Mouse (Mus musculus) lung, embryonic 14.5 days (tissue): ENCODE measurements around the gene Epha5. TPM values are rescaled to one million over a fixed set of nuclear protein-coding genes. Genes with fewer than 3 reads are reported as not detected.

Experiments
- ATAC-seq: fragments of 200-750 bp; cut with Nextera tagmentation; 2 replicates; pipeline ENCODE4 v1.8.0; 2017; ENCODE audit warnings: mild to moderate bottlenecking, moderate TSS enrichment, moderate library complexity; ENCODE audit not compliant: insufficient read depth
- DNase-seq: peaks from one replicate; pipeline ENCODE4 v3.0.0-alpha.2; 2015
- H3K27ac ChIP-seq: fragments of 300-500 bp; sonication (generic); 2 replicates; pipeline ENCODE4 v1.5.1; 2014; ENCODE audit warnings: low read depth, mild to moderate bottlenecking, moderate library complexity
- H3K27me3 ChIP-seq: fragments of 300-500 bp; sonication (generic); 2 replicates; pipeline ENCODE4 v1.6.1; 2014; ENCODE audit warnings: low read length, control low read depth; ENCODE audit not compliant: insufficient read depth
- H3K36me3 ChIP-seq: fragments of 300-500 bp; sonication (generic); 2 replicates; pipeline ENCODE4 v1.6.1; 2014; ENCODE audit warnings: control low read depth; ENCODE audit not compliant: insufficient read depth
- H3K4me1 ChIP-seq: fragments of 300-500 bp; sonication (generic); 2 replicates; pipeline ENCODE4 v1.6.1; 2014; ENCODE audit warnings: antibody characterized with exemption, control low read depth; ENCODE audit not compliant: insufficient read depth
- H3K4me2 ChIP-seq: fragments of 300-500 bp; sonication (generic); 2 replicates; pipeline ENCODE4 v1.6.1; 2014; ENCODE audit warnings: mild to moderate bottlenecking
- H3K4me3 ChIP-seq: fragments of 300-500 bp; sonication (generic); 2 replicates; pipeline ENCODE4 v1.5.1; 2014; ENCODE audit warnings: low read depth, low read length
- H3K9ac ChIP-seq: fragments of 300-500 bp; sonication (generic); 2 replicates; pipeline ENCODE4 v1.6.1; 2014
- H3K9me3 ChIP-seq: fragments of 300-500 bp; sonication (generic); 2 replicates; pipeline ENCODE4 v1.6.1; 2016; ENCODE audit warnings: low read depth, low read length, control low read depth
- CTCF ChIP-seq: IDR thresholded peaks from 2 replicates; pipeline ENCODE4 v1.5.1; 2016; ENCODE audit warnings: antibody characterized with exemption, low read depth
- WGBS: fragments of 180-500 bp; shearing (Covaris S2); extraction: QIAGEN DNeasy Blood & Tissue Kit; methylation state at CpG from one replicate; pipeline ENCODE4 v1.1.7; 2014; 5-methylcytosine and 5-hydroxymethylcytosine counted together
- polyA plus RNA-seq: library from polyadenylated mRNA; unstranded; fragments of >200 nt; fragmentation: Nextera tagmentation; extraction: Ambion mirVana; gene quantifications from 2 replicates; pipeline ENCODE4 v1.2.1, GENCODE M21; 2014

Epha5 gene
- polyA plus RNA-seq, 1 experiment from 2014 or later, result 10.3 TPM

GRCm38 (mm10) chr5:84208609-84209008 is 208.6 kb downstream of the Epha5 start:
- Histone ChIP-seq H3K9me3 (no peaks in the 10 kb centered on the region), H3K4me3 (no peak overlapping the region), H3K36me3 (no peaks in the 10 kb centered on the region), H3K27me3 (no peaks in the 10 kb centered on the region), H3K4me2 (no peak overlapping the region), H3K4me1 (no peaks in the 10 kb centered on the region), H3K27ac (no peak overlapping the region), H3K9ac (no peak overlapping the region)
- TF ChIP-seq CTCF, result no peak
- WGBS, result 73% methylated on average over 2 of the region's 2 CpGs
- DNase-seq (no peak), ATAC-seq (no peak)

GRCm38 (mm10) chr5:84193348-84193747 is 223.8 kb downstream of the Epha5 start:
- no peak overlapping the region for H3K4me3 ChIP-seq
- H3K4me2 ChIP-seq, result no peak overlapping the region
- WGBS, result 24% methylated on average over 3 of the region's 3 CpGs
- H3K27ac ChIP-seq, result no peak overlapping the region
- no peaks in the 10 kb centered on the region for H3K4me1 ChIP-seq
- H3K9me3 ChIP-seq, result no peaks in the 10 kb centered on the region
- no peaks in the 10 kb centered on the region for H3K27me3 ChIP-seq
- no peak for TF ChIP-seq CTCF
- no peaks in the 10 kb centered on the region for H3K36me3 ChIP-seq
- no peak for ATAC-seq
- no peak overlapping the region for H3K9ac ChIP-seq
- DNase-seq, result no peak

DNA sequence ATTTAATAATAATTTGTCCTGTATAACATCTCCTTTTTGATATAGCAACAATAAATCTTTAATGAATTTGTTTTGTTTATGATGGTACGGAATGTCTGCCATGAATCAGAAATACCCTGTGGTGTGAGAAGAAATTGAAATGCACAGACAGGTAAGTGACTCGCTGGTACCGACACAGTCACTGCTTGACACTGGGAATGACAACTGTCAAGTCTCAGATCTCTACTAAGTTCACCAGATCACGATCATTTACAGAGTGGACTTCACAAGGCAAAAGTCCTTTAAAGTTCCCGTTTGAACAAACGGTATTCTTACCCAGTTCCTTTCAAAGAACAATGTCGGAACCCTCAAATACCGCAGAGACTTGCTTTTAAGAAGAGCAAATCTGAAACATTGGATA is 233.0 kb downstream of the Epha5 start:
- no peak for TF ChIP-seq CTCF
- WGBS, result 85% methylated on average over 8 of the region's 8 CpGs
- no peak for ATAC-seq

DNA sequence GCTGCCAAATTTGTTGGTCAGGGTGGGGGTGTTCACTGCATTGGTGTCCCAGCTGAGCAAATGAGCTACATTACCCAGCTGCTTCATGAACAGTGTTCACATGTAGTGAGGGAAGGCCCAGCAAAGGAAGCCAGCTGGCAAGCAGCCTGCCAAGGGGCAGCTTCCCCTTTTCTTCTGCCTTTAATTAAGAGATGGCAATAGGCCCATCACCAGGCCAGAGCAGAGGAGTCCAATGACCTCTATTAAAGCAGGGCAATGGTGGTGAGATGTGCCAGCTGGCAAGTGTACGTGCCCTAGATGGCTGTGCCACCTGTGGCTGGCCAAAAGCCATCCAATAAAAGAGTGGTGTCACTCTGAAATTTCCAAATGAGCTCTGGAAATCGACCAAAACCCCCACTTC is 264.1 kb downstream of the Epha5 start:
- WGBS, result 41% methylated on average over 2 of the region's 2 CpGs

More for the DNA sequence above, 233.0 kb downstream of the Epha5 start:
- no peak for DNase-seq
- Histone ChIP-seq H3K36me3 (no peaks in the 10 kb centered on the region), H3K4me3 (no peak overlapping the region), H3K4me1 (no peaks in the 10 kb centered on the region), H3K27me3 (no peaks in the 10 kb centered on the region), H3K9me3 (no peaks in the 10 kb centered on the region), H3K4me2 (no peak overlapping the region), H3K27ac (no peak overlapping the region), H3K9ac (no peak overlapping the region)

DNA sequence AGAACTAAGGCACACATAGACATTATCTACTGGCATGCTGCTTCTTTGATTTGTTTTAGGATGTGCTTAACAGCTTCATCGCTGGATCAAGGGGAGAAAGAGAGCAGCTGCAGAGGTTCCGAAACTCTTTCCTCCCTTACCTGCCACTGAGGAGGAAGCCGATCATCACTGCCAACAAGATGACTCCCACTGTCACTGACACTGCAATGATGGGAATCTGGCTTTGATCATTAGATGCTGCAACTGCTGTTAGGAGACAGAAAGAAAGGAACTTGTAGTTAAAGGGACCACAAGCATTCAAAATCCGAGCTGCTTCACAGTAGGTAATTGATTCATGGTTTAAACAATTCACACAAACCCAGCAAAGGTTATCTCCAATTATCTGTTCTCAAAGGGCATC is 275.0 kb downstream of the Epha5 start:
- DNase-seq (no peak), ATAC-seq (no peak)
- TF ChIP-seq CTCF, result no peak
- no peaks in the 10 kb centered on the region for H3K27me3 ChIP-seq
- no peaks in the 10 kb centered on the region for H3K9me3 ChIP-seq
- H3K9ac ChIP-seq, result no peak overlapping the region
- no peaks in the 10 kb centered on the region for H3K36me3 ChIP-seq
- H3K4me3 ChIP-seq, result no peak overlapping the region
- H3K4me1 ChIP-seq, result no peaks in the 10 kb centered on the region
- 35% methylated on average over 4 of the region's 4 CpGs for WGBS
- no peak overlapping the region for H3K27ac ChIP-seq
- H3K4me2 ChIP-seq, result no peak overlapping the region

More for the DNA sequence above, 264.1 kb downstream of the Epha5 start:
- H3K36me3 ChIP-seq, result no peaks in the 10 kb centered on the region
- no peaks in the 10 kb centered on the region for H3K27me3 ChIP-seq
- no peaks in the 10 kb centered on the region for H3K4me1 ChIP-seq
- ATAC-seq, result no peak
- no peak overlapping the region for H3K9ac ChIP-seq
- H3K4me3 ChIP-seq, result no peak overlapping the region
- H3K4me2 ChIP-seq, result no peak overlapping the region
- H3K27ac ChIP-seq, result no peak overlapping the region
- no peak for DNase-seq
- H3K9me3 ChIP-seq, result no peaks in the 10 kb centered on the region
- TF ChIP-seq CTCF, result no peak

DNA sequence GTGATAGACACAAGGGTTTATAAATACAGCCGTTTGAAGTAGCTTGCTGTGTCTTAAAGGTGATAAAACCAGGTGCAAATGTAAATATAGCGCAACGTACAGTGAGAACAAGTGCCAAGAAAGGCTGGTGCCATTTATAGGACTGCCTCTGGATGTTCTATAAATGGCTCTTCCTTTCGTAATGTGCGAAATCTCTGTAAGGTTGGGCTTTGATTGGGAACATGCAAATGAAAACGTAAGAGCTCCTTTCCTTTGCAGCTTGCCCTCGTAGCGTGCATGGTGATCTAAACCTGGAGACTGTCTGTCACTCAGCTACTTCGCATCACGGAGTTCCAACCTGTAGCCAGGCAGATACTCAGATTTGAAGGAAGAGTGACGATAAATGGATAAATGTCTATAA is 321.2 kb downstream of the Epha5 start:
- H3K9me3 ChIP-seq, result no peaks in the 10 kb centered on the region
- H3K4me3 ChIP-seq, result no peak overlapping the region
- H3K4me1 ChIP-seq, result no peaks in the 10 kb centered on the region
- no peak for ATAC-seq
- no peak overlapping the region for H3K27ac ChIP-seq
- no peaks in the 10 kb centered on the region for H3K36me3 ChIP-seq
- no peaks in the 10 kb centered on the region for H3K27me3 ChIP-seq
- 70% methylated on average over 11 of the region's 11 CpGs for WGBS
- no peak overlapping the region for H3K4me2 ChIP-seq
- no peak for TF ChIP-seq CTCF
- H3K9ac ChIP-seq, result no peak overlapping the region
- DNase-seq, result no peak

DNA sequence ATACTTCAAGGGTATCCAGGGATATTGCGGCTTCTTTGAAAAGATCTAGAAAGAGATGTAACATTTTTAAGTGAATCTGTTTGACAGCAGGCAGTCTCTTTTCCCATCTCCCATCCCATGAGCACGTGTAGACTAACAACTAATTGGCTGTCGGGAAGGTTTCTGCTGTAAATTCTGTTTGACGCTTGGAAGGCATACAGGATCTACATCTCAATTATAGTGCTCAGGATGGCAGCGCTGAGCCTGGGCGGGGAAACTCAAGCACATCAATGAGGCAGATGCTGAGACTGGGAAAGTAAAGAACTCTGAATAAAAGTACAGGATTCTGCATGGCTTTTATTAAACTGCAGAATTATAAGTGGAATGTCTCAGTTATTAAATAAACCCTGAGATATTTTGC is 335.9 kb downstream of the Epha5 start:
- DNase-seq (no peak), ATAC-seq (no peak)
- Histone ChIP-seq H3K27ac (no peak overlapping the region), H3K36me3 (no peaks in the 10 kb centered on the region), H3K4me2 (no peak overlapping the region), H3K9ac (no peak overlapping the region), H3K9me3 (no peaks in the 10 kb centered on the region), H3K27me3 (no peaks in the 10 kb centered on the region), H3K4me1 (no peaks in the 10 kb centered on the region), H3K4me3 (no peak overlapping the region)
- TF ChIP-seq CTCF, result no peak
- WGBS, result 60% methylated on average over 6 of the region's 6 CpGs

- Histone ChIP-seq H3K27ac (no peak overlapping the region), H3K27me3 (no peaks in the 10 kb centered on the region), H3K9me3 (no peaks in the 10 kb centered on the region), H3K9ac (no peak overlapping the region), H3K4me1 (no peaks in the 10 kb centered on the region), H3K4me2 (no peak overlapping the region), H3K4me3 (no peak overlapping the region), H3K36me3 (no peaks in the 10 kb centered on the region)
- WGBS, result 85% methylated on average over 7 of the region's 7 CpGs
- DNase-seq (no peak), ATAC-seq (no peak)
- TF ChIP-seq CTCF, result no peak
Measured at GRCm38 (mm10) chr5:84070976-84071375, 346.2 kb downstream of the Epha5 start.
